ENCODE assay signal across 8 mouse cellular contexts in the genomic region with DNA sequence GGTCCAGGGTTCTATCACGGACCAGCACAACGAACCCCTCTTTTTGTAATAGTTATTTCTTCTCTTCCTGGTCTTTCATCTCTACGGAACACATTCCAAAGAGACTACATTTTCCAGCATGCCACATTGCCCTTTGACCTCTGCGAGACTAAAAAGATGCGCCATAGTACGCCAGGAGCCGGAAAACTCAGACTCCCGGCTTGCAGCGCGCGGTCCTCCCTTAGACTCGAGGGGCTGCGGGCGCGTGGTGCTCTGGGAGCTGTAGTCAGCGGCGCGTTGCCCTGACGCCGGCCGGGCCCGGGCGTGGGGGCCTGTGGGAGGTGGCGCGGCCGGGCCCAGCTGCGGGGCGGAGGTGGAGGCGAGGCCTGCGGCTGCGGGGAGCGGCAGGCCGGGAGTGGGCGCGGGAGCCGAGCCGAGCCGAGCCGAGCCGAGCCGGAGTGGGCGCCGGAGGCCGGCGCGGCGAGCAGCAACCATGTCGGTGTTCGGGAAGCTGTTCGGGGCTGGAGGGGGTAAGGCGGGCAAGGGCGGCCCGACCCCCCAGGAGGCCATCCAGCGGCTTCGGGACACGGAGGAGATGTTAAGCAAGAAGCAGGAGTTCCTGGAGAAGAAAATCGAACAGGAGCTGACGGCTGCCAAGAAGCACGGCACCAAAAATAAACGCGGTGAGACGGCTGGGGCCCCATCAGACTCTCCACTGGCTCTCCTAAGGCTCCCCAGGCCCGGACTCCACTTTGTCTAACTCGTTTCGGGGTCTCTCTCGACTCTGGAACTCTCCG. TPM values are rescaled to one million over a fixed set of nuclear protein-coding genes. Genes with fewer than 3 reads are reported as not detected.
DNase-seq lines count a peak whose midpoint lies in the region; ATAC-seq lines count a peak whose summit lies in the region.

No protein-coding gene starts in this region.

- peak; percentile 89 for ATAC-seq in megakaryocyte progenitor cell, adult 5-6 weeks (replicated peaks; ENCODE audit: poor library complexity)

- DNase-seq in adipocyte (ENCODE audit: low spot score) = peak; percentile 99
- DNase-seq in embryo, embryonic 10 days (ENCODE audit: low spot score) = peak; percentile 99
- DNase-seq in gastrocnemius, postnatal 10 days = peak; percentile 94
- DNase-seq in induced T-regulatory cell, adult 2 months (ENCODE audit: low read depth) = peak; percentile 98
- DNase-seq in left cerebral cortex, adult 9 months (ENCODE audit: low spot score in 2 of 2) = peak; percentile 95 to 98
- peak; percentile 97 for DNase-seq in right cerebral cortex, postnatal 14 days
- peak; percentile 94 to 98 for DNase-seq in urinary bladder, postnatal 36 days (ENCODE audit: low spot score in 2 of 2)

RNA-seq across cellular contexts. Expression of a gene that starts 5.4 kb away (rescaled TPM):
- 100 to 1,000 TPM; 104 to 110 TPM for total RNA-seq in gastrocnemius, postnatal 10 days (2021)
- total RNA-seq in megakaryocyte progenitor cell, adult 5-6 weeks (2015) = 81.2 and 89.4 TPM in 2 replicates
- total RNA-seq in megakaryocyte progenitor cell, adult 5-6 weeks (2017) = 103 and 120 TPM in 2 replicates

RNA-seq across cellular contexts. Expression of a gene that starts 43.7 kb away (rescaled TPM):
- total RNA-seq in gastrocnemius, postnatal 10 days (2021) = not detected
- total RNA-seq in megakaryocyte progenitor cell, adult 5-6 weeks (2015) = 0.54 TPM in 1 of 2 replicates, not detected in the other
- total RNA-seq in megakaryocyte progenitor cell, adult 5-6 weeks (2017) = not detected in 2 replicates

RNA-seq across cellular contexts. Expression of a gene that starts 43.8 kb away (rescaled TPM):
- 1 to 10 TPM; 1.8 to 2.3 TPM for total RNA-seq in gastrocnemius, postnatal 10 days (2021)
- 3.3 and 4.0 TPM in 2 replicates for total RNA-seq in megakaryocyte progenitor cell, adult 5-6 weeks (2015)
- 1.2 and 2.3 TPM in 2 replicates for total RNA-seq in megakaryocyte progenitor cell, adult 5-6 weeks (2017)

RNA-seq across cellular contexts. Expression of a gene that starts 53.4 kb away (rescaled TPM):
- 10 to 100 TPM; 15.1 to 16.1 TPM for total RNA-seq in gastrocnemius, postnatal 10 days (2021)
- 14.6 and 14.9 TPM in 2 replicates for total RNA-seq in megakaryocyte progenitor cell, adult 5-6 weeks (2015)
- 9.2 and 10.7 TPM in 2 replicates for total RNA-seq in megakaryocyte progenitor cell, adult 5-6 weeks (2017)

Comparison
In these comparisons a context has a peak if more than half of its experiments do, and no peak if none do; other contexts are left out.
1. Peak in every context shown above with its lines: DNase-seq and ATAC-seq.